Mouse (Mus musculus) left cerebral cortex, adult 18-20 months (tissue): Measurements from ENCODE around the gene Wnk4. TPM values are rescaled to one million over a fixed set of nuclear protein-coding genes. Genes with fewer than 3 reads are reported as not detected.
"Not testable (repeated sequence)": the region's sequence is repeated elsewhere in the genome, so short reads cannot be mapped to it uniquely, and the experiment has no call there.

Source experiments
- DNase-seq, 2 experiments: peaks; one replicate each; pipeline ENCODE4 v3.0.0; 2021 to 2022; ENCODE audit warnings: low spot score in 2 of 2, mixed read lengths in 1 of 2
- total RNA-seq, 2 experiments: library from RNA; stranded (reverse); gene quantifications; 2 replicates each; pipeline ENCODE4 v1.2.3; 2021

Gene Wnk4
- total RNA-seq, 2 experiments from 2014 or later, result 7.0 to 8.8 TPM

GRCm38 (mm10) chr11:101315082-101315650, 54.8 kb downstream of the Wnk4 start:
- no peak for DNase-seq

DNA sequence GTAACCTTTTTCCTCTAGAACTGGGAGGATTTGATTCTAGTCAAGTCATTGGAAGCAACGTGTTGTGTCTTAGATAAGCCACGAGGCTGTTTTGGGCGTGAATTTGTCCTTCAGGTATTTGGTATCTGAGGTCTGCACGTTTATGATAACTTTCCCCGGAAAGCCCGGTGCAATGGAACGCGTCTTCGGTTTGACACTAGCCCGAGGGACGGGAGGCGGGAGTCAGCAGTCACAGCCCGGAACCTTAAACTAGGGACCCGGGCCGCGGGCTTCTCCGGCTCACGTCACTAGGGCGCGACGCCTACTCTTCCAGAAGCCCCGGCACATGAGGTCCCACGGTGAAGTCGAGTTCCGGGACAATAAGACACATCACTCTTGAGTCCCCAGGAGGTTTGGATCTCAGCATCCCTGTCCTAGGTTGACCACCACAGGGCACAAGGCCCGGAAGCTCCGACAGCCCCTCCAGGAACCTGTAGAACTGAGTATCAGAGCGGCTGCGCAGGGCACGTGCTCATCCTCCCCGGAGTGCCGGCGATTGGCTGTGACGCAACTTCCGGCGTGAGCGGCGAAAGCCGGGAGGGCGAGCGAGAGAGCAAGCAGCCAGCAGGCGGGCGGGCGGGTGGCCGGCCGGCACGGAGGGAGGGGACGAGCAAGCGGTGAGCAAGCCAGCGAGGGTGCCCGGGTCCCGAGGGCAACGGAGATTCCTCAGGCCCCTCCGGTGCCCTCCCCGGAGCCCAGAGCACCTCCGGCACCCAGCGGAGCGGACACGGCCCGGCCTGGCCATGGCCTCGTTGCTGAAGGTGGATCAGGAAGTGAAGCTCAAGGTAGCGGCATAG, 55.5 kb downstream of the Wnk4 start, which contains the start of gene Psme3:
TSS of gene Psme3 (plus strand) at position 549 of the 836 bp plus-strand sequence.
- DNase-seq, result peak; percentile 92 to 96

GRCm38 (mm10) chr11:101316501-101316917, 56.1 kb downstream of the Wnk4 start:
- no peak for DNase-seq

- DNase-seq, result peak; percentile 71 to 73
These were observed 63.2 kb downstream of the Wnk4 start for GRCm38 (mm10) chr11:101323609-101324008.

DNA sequence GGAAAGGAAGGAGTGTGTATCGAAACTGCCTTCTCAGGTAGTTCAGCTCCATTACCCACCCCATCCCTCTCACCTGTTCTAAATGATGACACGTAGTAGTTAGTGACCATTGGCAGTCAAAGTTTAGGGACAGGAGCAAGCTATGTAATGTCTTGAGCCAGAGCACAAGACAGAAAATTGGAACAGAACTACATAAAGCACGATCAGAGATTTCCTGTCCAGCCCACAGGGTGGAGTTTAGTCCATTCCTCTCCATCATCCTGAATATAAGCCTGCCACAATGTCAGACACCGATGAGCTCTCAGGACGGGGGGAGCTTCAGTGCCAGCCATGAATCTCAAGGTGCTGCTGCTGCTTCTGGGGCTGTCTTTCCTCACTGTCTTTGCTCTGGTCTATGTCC, 64.4 kb downstream of the Wnk4 start, which contains the start of gene Aoc2:
TSS of gene Aoc2 (plus strand) at position 301 of the 400 bp plus-strand sequence.
- no peak for DNase-seq

DNA sequence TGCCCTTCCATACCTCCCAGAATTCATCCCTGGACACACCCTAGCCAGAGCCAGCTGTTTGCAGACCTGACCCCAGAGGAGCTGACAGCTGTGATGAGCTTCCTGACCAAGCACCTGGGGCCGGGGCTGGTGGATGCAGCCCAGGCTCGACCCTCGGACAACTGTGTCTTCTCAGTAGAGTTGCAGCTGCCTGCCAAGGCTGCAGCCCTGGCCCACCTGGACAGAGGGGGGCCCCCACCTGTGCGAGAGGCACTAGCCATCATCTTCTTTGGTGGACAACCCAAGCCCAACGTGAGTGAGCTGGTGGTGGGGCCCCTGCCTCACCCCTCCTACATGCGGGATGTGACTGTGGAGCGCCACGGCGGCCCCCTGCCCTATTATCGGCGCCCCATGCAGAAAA, 64.8 kb downstream of the Wnk4 start:
- not testable (repeated sequence) for DNase-seq

GRCm38 (mm10) chr11:101326147-101326546, 65.8 kb downstream of the Wnk4 start:
- DNase-seq, result no peak

Other genes with a start within 250 kb of the Wnk4 start
- gene Naglu, start 190.6 kb upstream of the Wnk4 start, total RNA-seq, result 1 to 10 TPM; 7.0 to 7.9 TPM
- gene Hsd17b1, start 182.2 kb upstream of the Wnk4 start, total RNA-seq, result under 1 TPM; 0.59 to 0.91 TPM
- 10 to 100 TPM; 22.5 to 24.6 TPM for gene Coasy, start 178.0 kb upstream of the Wnk4 start, total RNA-seq
- 10 to 100 TPM; 39.5 to 46.6 TPM for gene Mlx, start 173.3 kb upstream of the Wnk4 start, total RNA-seq
- gene Psmc3ip, start 165.1 kb upstream of the Wnk4 start, total RNA-seq, result 1 to 10 TPM; 3.0 to 3.6 TPM
- 10 to 100 TPM; 53.9 to 57.8 TPM for gene Retreg3, start 140.7 kb upstream of the Wnk4 start, total RNA-seq
- 10 to 100 TPM; 44.5 to 53.3 TPM for gene Tubg1, start 140.6 kb upstream of the Wnk4 start, total RNA-seq
- gene Tubg2, start 104.7 kb upstream of the Wnk4 start, total RNA-seq, result 10 to 100 TPM; 48.6 to 54.5 TPM
- 100 to 1,000 TPM; 158 to 160 TPM for gene Cntnap1, start 90.0 kb upstream of the Wnk4 start, total RNA-seq
- gene Plekhh3, start 89.2 kb upstream of the Wnk4 start, total RNA-seq, result 10 to 100 TPM; 14.2 to 16.7 TPM
- under 1 TPM in 1 of 2 experiments, not detected in 1; 0.28 TPM for gene Ccr10, start 85.1 kb upstream of the Wnk4 start, total RNA-seq
- gene Ezh1, start 34.1 kb upstream of the Wnk4 start, total RNA-seq, result 10 to 100 TPM; 55.7 to 62.7 TPM
- gene Ramp2, start 14.5 kb upstream of the Wnk4 start, total RNA-seq, result 10 to 100 TPM; 31.4 to 37.8 TPM
- gene Vps25, start 6.9 kb upstream of the Wnk4 start, total RNA-seq, result 10 to 100 TPM; 56.8 to 65.8 TPM
- gene Cntd1, start 18.4 kb downstream of the Wnk4 start, total RNA-seq, result under 1 TPM; 0.46 to 0.56 TPM
- gene Coa3, start 18.5 kb downstream of the Wnk4 start, total RNA-seq, result 100 to 1,000 TPM; 103 to 112 TPM
- gene Becn1, start 41.7 kb downstream of the Wnk4 start, total RNA-seq, result 100 to 1,000 TPM; 202 to 214 TPM
- gene Psme3, start 55.6 kb downstream of the Wnk4 start, total RNA-seq, result 100 to 1,000 TPM; 128 to 131 TPM
- gene Aoc2, start 64.5 kb downstream of the Wnk4 start, total RNA-seq, result 1 to 10 TPM; 5.4 to 6.9 TPM
- under 1 TPM; 0.61 to 0.74 TPM for gene Aoc3, start 70.0 kb downstream of the Wnk4 start, total RNA-seq
- not detected for gene G6pc, start 107.0 kb downstream of the Wnk4 start, total RNA-seq
- 10 to 100 TPM; 47.6 to 48.8 TPM for gene Aarsd1, start 157.0 kb downstream of the Wnk4 start, total RNA-seq
- gene Gm27029, start 164.2 kb downstream of the Wnk4 start, total RNA-seq, result 1 to 10 TPM; 8.2 to 8.6 TPM
- gene Rundc1, start 164.5 kb downstream of the Wnk4 start, total RNA-seq, result 10 to 100 TPM; 40.9 to 46.9 TPM
- 1 to 10 TPM; 4.1 to 4.5 TPM for gene Ptges3l, start 164.8 kb downstream of the Wnk4 start, total RNA-seq
- 10 to 100 TPM; 51.0 to 52.1 TPM for gene Rpl27, start 181.7 kb downstream of the Wnk4 start, total RNA-seq
- gene Ifi35, start 187.8 kb downstream of the Wnk4 start, total RNA-seq, result 1 to 10 TPM; 2.6 to 3.2 TPM
- gene Rnd2, start 204.4 kb downstream of the Wnk4 start, total RNA-seq, result 100 to 1,000 TPM; 158 to 161 TPM
- gene Vat1, start 205.7 kb downstream of the Wnk4 start, total RNA-seq, result 10 to 100 TPM; 37.9 to 44.5 TPM